Mouse (Mus musculus): ENCODE results near the gene Eif3d. TPM values are rescaled to one million over a fixed set of nuclear protein-coding genes. Genes with fewer than 3 reads are reported as not detected.
A peak's percentile ranks its signal among the peaks of the same experiment; 100 is the strongest.

Gene Eif3d
- total RNA-seq, 2 experiments from 2014 or later: 91.8 to 94.0 TPM

GRCm38 (mm10) chr15:77923267-77924035, 47.2 kb downstream of the Eif3d start:
- intact Hi-C loops (cut with DNase I): no loop called here
- no peak for DNase-seq

- intact Hi-C loops (cut with DNase I): no loop called here
These were observed 47.9 kb downstream of the Eif3d start for GRCm38 (mm10) chr15:77922710-77923109.

GRCm38 (mm10) chr15:77921636-77922035, 49.0 kb downstream of the Eif3d start:
- intact Hi-C loops (cut with DNase I): no loop called here

More at GRCm38 (mm10) chr15:77922710-77923109, 47.9 kb downstream of the Eif3d start:
- no peak for DNase-seq

GRCm38 (mm10) chr15:77920511-77921462, 49.8 kb downstream of the Eif3d start:
- peak; percentile 41 to 55 for DNase-seq
- intact Hi-C loops (cut with DNase I): no loop called here

More at GRCm38 (mm10) chr15:77921636-77922035, 49.0 kb downstream of the Eif3d start:
- DNase-seq: no peak

GRCm38 (mm10) chr15:77919441-77919840, 51.2 kb downstream of the Eif3d start:
- DNase-seq: no peak
- intact Hi-C loops (cut with DNase I): loop anchor here (5.0 kb wide), 1 partner anchor 157 kb away; no protein-coding TSS in a partner anchor

GRCm38 (mm10) chr15:77916851-77917544, 53.6 kb downstream of the Eif3d start:
- peak; percentile 93 to 97 for DNase-seq
- intact Hi-C loops (cut with DNase I): loop anchor here (1.0 to 5.0 kb wide), 2 partner anchors 142 to 155 kb away; no protein-coding TSS in a partner anchor

- DNase-seq: no peak
- intact Hi-C loops (cut with DNase I): loop anchor here (5.0 kb wide), 1 partner anchor 153 kb away; no protein-coding TSS in a partner anchor
These were observed 55.3 kb downstream of the Eif3d start for GRCm38 (mm10) chr15:77915287-77915686.

GRCm38 (mm10) chr15:77914507-77914906, 56.1 kb downstream of the Eif3d start:
- DNase-seq: no peak
- intact Hi-C loops (cut with DNase I): loop anchor here (5.0 kb wide), 3 partner anchors 57 to 117 kb away; partner anchors contain the start of gene Myh9

- intact Hi-C loops (cut with DNase I): loop anchor here (5.0 kb wide), 3 partner anchors 56 to 116 kb away; partner anchors contain the start of gene Myh9
- no peak for DNase-seq
These were observed 57.6 kb downstream of the Eif3d start for GRCm38 (mm10) chr15:77913054-77913453.

- intact Hi-C loops (cut with DNase I): loop anchor here (5.0 kb wide), 3 partner anchors 55 to 115 kb away; partner anchors contain the start of gene Myh9
- no peak for DNase-seq
These were observed 58.0 kb downstream of the Eif3d start for GRCm38 (mm10) chr15:77912585-77912984.

GRCm38 (mm10) chr15:77912048-77912447, 58.6 kb downstream of the Eif3d start:
- intact Hi-C loops (cut with DNase I): loop anchor here (5.0 kb wide), 3 partner anchors 55 to 115 kb away; partner anchors contain the start of gene Myh9
- DNase-seq: peak; percentile 31 to 38

GRCm38 (mm10) chr15:77911065-77911464, 59.5 kb downstream of the Eif3d start:
- peak; percentile 67 to 68 for DNase-seq

More at GRCm38 (mm10) chr15:77911065-77911464, 59.5 kb downstream of the Eif3d start:
- intact Hi-C loops (cut with DNase I): loop anchor here (5.0 kb wide), 3 partner anchors 54 to 114 kb away; partner anchors contain the start of gene Myh9

Other genes with a start within 250 kb of the Eif3d start
- gene Apol9b, start 241.8 kb downstream of the Eif3d start, total RNA-seq (2021): not detected
- gene Apol8, start 213.8 kb downstream of the Eif3d start, total RNA-seq (2021): not detected
- 100 to 1,000 TPM; 206 to 221 TPM for gene Myh9, start 128.6 kb downstream of the Eif3d start, total RNA-seq (2021)
- 100 to 1,000 TPM; 200 to 221 TPM for gene Txn2, start 41.8 kb downstream of the Eif3d start, total RNA-seq (2021)
- under 1 TPM; 0.20 to 0.38 TPM for gene Foxred2, start 14.1 kb downstream of the Eif3d start, total RNA-seq (2021)
- not detected for gene Cacng2, start 149.2 kb upstream of the Eif3d start, total RNA-seq (2021)
- gene Ift27, start 203.3 kb upstream of the Eif3d start, total RNA-seq (2021): 10 to 100 TPM; 14.2 to 20.7 TPM
- not detected for gene Pvalb, start 235.6 kb upstream of the Eif3d start, total RNA-seq (2021)